Mouse (Mus musculus) ES-Bruce4 (cell line): Measurements from ENCODE around the gene Platr17. TPM values are rescaled to one million over a fixed set of nuclear protein-coding genes. Genes with fewer than 3 reads are reported as not detected.

Experiments used
- H3K27ac ChIP-seq: 2 replicates; pipeline ENCODE4 v1.5.1; 2012; ENCODE audit warnings: low read length, inconsistent platforms; ENCODE audit not compliant: insufficient read depth
- H3K27me3 ChIP-seq: 2 replicates; pipeline ENCODE4 v1.6.1; 2012; ENCODE audit warnings: mild to moderate bottlenecking, low read length, inconsistent platforms; ENCODE audit not compliant: control insufficient read depth, poor library complexity, insufficient read depth, severe bottlenecking
- H3K36me3 ChIP-seq: 2 replicates; pipeline ENCODE4 v1.6.1; 2012; ENCODE audit warnings: inconsistent platforms, mild to moderate bottlenecking, low read length, moderate library complexity; ENCODE audit not compliant: control insufficient read depth, poor library complexity, insufficient read depth, severe bottlenecking
- H3K4me1 ChIP-seq: one replicate; pipeline ENCODE4 v1.8.1; 2011; ENCODE audit warnings: low read length; ENCODE audit not compliant: control insufficient read depth, insufficient read depth
- H3K4me3 ChIP-seq: 2 replicates; pipeline ENCODE4 v1.5.1; 2011; ENCODE audit warnings: low read depth, mild to moderate bottlenecking, low read length
- H3K9ac ChIP-seq: 2 replicates; pipeline ENCODE4 v1.6.1; 2012; ENCODE audit warnings: low read depth, mild to moderate bottlenecking, inconsistent platforms; ENCODE audit not compliant: poor library complexity, severe bottlenecking
- H3K9me3 ChIP-seq: replicated peaks from 2 replicates; pipeline ENCODE4 v1.6.1; 2012; ENCODE audit warnings: mild to moderate bottlenecking, low read length, inconsistent platforms; ENCODE audit not compliant: control insufficient read depth, poor library complexity, insufficient read depth, severe bottlenecking
- CTCF ChIP-seq: IDR thresholded peaks from one replicate; pipeline ENCODE4 v1.8.1; 2011; ENCODE audit warnings: low read depth, low read length
- EP300 ChIP-seq: IDR thresholded peaks from 2 replicates; pipeline ENCODE4 v1.6.1; 2011; ENCODE audit warnings: low read depth, low read length; ENCODE audit not compliant: insufficient read depth
- POLR2A ChIP-seq: IDR thresholded peaks from one replicate; pipeline ENCODE4 v1.8.1; 2011; ENCODE audit warnings: low read length; ENCODE audit not compliant: insufficient read depth
- polyA plus RNA-seq: library from polyadenylated mRNA; stranded (reverse); fragments of >200 nt; gene quantifications from 2 replicates; pipeline ENCODE4 v1.2.4, GENCODE M21; 2011; ENCODE audit warnings: low read depth; ENCODE audit not compliant: missing spikeins, insufficient read depth, insufficient read length

The Platr17 gene
- polyA plus RNA-seq, 1 experiment = 16.7 TPM

DNA sequence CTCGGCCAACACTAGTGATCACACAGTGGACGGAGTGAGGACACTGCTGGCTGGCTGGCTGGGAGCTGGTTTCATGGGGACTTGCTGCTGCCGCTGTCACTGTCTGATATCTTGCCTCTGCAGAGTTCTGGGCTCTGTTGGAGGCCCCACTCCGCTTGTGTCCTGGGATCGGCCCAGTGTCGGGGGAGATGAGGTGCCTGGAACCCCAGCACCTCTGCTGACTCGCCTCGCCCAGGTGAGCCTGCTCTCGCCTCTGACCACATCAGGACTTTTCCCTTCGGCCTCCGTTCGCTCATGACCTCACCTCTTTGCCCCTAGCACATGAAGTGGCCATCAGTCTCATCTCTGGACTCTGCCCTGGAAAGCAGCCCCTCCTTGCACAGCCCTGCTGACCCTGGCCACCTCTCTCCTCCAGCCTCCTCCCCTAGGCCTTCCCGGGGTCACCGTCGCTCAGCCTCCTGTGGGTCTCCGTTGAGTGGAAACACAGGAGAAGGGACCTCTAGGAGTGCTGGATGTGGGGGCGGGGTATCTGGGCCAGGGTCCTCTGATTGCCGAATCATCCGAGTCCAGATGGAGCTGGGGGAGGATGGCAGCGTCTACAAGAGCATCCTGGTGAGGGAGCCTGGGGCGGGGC lies 30.6 kb downstream of the Platr17 start:
- Histone ChIP-seq H3K27me3 (no peaks in the 10 kb centered on the region), H3K27ac (no peak overlapping the region), H3K36me3 (peaks cover 6% of the 10 kb centered on the region; the same call in 1 of the 2 replicates), H3K9ac (no peak overlapping the region), H3K4me1 (peaks cover 2% of the 10 kb centered on the region), H3K9me3 (no peaks in the 10 kb centered on the region), H3K4me3 (no peak overlapping the region)
- no peak for TF ChIP-seq CTCF

DNA sequence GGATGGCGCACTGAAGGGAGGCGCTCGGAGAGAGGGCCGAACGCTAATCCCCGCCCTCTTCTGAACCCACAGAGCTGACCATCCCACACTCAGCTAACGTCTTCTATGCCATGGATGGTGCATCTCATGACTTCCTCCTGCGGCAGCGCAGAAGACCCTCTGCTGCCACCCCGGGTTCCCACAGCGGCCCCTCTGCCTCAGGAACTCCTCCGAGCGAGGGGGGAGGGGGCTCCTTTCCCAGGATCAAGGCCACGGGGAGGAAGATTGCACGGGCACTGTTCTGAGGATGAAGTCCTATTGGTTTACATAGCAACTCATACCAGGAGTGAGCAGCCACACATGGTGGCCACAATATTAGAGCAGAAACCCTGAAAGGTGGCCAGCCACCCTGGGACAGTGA lies 32.1 kb downstream of the Platr17 start:
- Histone ChIP-seq H3K27ac (no peak overlapping the region), H3K4me1 (peaks cover 2% of the 10 kb centered on the region), H3K4me3 (no peak overlapping the region), H3K9ac (no peak overlapping the region), H3K36me3 (peaks cover 6% of the 10 kb centered on the region; the same call in 1 of the 2 replicates), H3K9me3 (no peaks in the 10 kb centered on the region), H3K27me3 (no peaks in the 10 kb centered on the region)
- TF ChIP-seq EP300 = no peak
- TF ChIP-seq CTCF = no peak
- no peak for TF ChIP-seq POLR2A

DNA sequence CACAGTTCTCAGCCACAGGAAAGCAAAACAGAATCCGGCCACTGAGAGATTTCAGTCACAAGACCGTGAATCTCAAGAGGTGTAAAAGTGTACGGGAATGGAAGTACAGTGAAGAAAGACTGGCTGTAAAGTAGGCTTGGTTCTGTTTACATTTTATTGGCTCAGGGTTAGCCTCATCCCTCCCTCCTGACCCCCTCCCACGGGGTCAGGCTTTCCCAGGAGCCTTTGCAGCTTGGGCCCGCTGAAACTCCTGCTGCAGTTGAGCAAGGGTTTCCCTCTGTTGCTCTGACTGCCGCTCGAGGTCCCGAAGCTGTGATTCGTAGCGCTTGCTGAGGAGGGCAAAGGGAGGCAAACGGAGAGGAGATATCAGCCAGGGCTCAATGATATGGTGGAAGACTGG lies 33.8 kb downstream of the Platr17 start:
- peaks cover 1% of the 10 kb centered on the region for H3K4me1 ChIP-seq
- TF ChIP-seq POLR2A = no peak
- TF ChIP-seq CTCF = no peak
- TF ChIP-seq EP300 = no peak
- peaks cover 13% of the 10 kb centered on the region for H3K36me3 ChIP-seq
- peak overlapping the region; percentile 91; the same call in 1 of the 2 replicates for H3K4me3 ChIP-seq
- H3K9ac ChIP-seq = peak overlapping the region; percentile 77; the same call in 1 of the 2 replicates
- no peak overlapping the region for H3K27ac ChIP-seq
- H3K9me3 ChIP-seq = no peaks in the 10 kb centered on the region
- H3K27me3 ChIP-seq = no peaks in the 10 kb centered on the region

GRCm38 (mm10) chr17:33940206-33940805 lies 35.4 kb downstream of the Platr17 start, which contains the start of the genes Pfdn6 and Wdr46:
Gene Pfdn6, minus strand, starts transcription at chr17:33940343.
Gene Wdr46, plus strand, starts transcription at chr17:33940660.
- peaks cover 13% of the 10 kb centered on the region for H3K36me3 ChIP-seq
- no peaks in the 10 kb centered on the region for H3K4me1 ChIP-seq
- H3K9me3 ChIP-seq = no peaks in the 10 kb centered on the region
- H3K9ac ChIP-seq = peak within 1 kb of the TSS; percentile 77
- H3K27me3 ChIP-seq = no peaks in the 10 kb centered on the region
- TF ChIP-seq POLR2A (no peak), EP300 (no peak), CTCF (no peak)
- H3K27ac ChIP-seq = no peak within 1 kb of the TSS
- H3K4me3 ChIP-seq = peak within 1 kb of the TSS; percentile 91

- Histone ChIP-seq H3K27me3 (no peaks in the 10 kb centered on the region), H3K36me3 (peaks cover 13% of the 10 kb centered on the region), H3K4me1 (no peaks in the 10 kb centered on the region), H3K4me3 (peak overlapping the region; percentile 91), H3K9me3 (no peaks in the 10 kb centered on the region), H3K27ac (no peak overlapping the region), H3K9ac (peak overlapping the region; percentile 77)
- TF ChIP-seq CTCF (no peak), POLR2A (no peak), EP300 (no peak)
Measured at GRCm38 (mm10) chr17:33940981-33941380, 36.0 kb downstream of the Platr17 start.

DNA sequence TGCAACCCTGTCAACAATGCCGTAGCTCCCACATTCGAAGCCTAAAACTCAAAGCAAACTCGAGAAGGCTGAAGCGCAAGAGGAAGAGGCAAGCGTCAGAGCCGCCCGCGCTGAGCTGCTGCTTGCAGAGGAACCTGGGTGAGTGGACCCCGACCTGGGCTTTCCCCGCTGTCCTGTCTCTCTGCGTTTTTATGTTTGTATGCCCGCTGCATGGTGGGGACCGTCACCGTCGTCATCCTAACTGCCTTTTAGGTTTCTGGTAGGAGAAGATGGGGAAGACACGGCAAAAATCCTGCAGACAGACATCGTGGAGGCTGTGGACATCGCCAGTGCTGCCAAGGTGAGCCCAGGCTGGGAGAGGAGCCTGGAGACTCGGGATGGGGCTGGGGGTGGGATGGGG lies 36.4 kb downstream of the Platr17 start:
- H3K4me1 ChIP-seq = no peaks in the 10 kb centered on the region
- TF ChIP-seq CTCF (no peak), EP300 (no peak), POLR2A (no peak)
- H3K27me3 ChIP-seq = no peaks in the 10 kb centered on the region
- H3K4me3 ChIP-seq = peak overlapping the region; percentile 91
- H3K36me3 ChIP-seq = peaks cover 13% of the 10 kb centered on the region
- H3K9ac ChIP-seq = peak overlapping the region; percentile 77
- no peaks in the 10 kb centered on the region for H3K9me3 ChIP-seq
- no peak overlapping the region for H3K27ac ChIP-seq
